Mouse (Mus musculus) testis, adult 2 months (tissue): ENCODE measurements around the gene Cd80.

Source experiments
- CTCF ChIP-seq: fragments of 200-500 bp; IDR thresholded peaks from 2 replicates; pipeline ENCODE4 v1.5.1; 2012; ENCODE audit warnings: low read depth, mild to moderate bottlenecking, inconsistent platforms, low read length, moderate library complexity; ENCODE audit not compliant: control insufficient read depth, insufficient read depth, insufficient replicate concordance
- POLR2A ChIP-seq: fragments of 200-500 bp; IDR thresholded peaks from 2 replicates; pipeline ENCODE4 v1.6.1; 2012; ENCODE audit warnings: low read depth, mild to moderate bottlenecking, inconsistent platforms, low read length, moderate library complexity; ENCODE audit not compliant: control insufficient read depth

GRCm38 (mm10) chr16:38496604-38497140 lies 41.3 kb downstream of the Cd80 start:
- TF ChIP-seq POLR2A (no peak), CTCF (no peak)
